Mouse (Mus musculus): ENCODE data around the gene Stc2.
A peak's percentile ranks its signal among the peaks of the same experiment; 100 is the strongest.

The Stc2 gene

DNA sequence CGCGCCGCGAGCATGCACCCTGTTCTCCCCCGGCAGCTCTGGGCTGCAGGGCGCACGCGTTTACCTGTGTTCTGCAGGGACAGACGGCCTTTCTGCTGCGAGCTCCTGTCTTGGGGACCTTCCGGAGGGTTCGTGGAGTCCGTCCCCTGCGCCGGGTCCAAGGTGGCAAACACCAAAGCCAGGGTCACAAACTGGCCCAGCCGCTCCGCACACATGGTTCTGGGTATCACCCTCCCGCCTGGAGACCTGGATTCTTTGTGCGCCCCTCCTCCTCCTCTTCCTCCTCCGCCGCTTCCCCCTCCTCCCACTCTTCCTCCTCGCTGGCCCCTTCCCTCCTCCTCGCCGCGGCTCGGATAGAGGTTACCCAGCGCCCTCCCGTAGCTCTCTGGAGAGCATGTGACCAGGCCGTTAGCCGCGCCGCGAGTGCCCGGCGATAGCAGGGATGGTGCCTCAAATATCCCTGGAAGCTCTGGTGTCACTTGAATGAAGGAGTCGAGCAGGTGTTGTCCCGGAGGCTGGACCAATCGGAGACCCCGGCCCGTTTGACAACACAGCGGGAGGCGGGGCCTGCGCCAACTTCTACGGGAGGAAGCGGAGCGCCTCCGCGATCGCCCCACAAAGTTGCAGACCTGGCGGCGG, at the start of gene Stc2:
Gene Stc2 (minus strand): TSS at position 427 of the 639 bp plus-strand sequence.
- peak; percentile 46 for DNase-seq (ENCODE audit: low read depth)

- DNase-seq (ENCODE audit: low read depth), result no peak
Measured at GRCm38 (mm10) chr11:31417071-31417470, 47.2 kb upstream of the Stc2 start.

DNA sequence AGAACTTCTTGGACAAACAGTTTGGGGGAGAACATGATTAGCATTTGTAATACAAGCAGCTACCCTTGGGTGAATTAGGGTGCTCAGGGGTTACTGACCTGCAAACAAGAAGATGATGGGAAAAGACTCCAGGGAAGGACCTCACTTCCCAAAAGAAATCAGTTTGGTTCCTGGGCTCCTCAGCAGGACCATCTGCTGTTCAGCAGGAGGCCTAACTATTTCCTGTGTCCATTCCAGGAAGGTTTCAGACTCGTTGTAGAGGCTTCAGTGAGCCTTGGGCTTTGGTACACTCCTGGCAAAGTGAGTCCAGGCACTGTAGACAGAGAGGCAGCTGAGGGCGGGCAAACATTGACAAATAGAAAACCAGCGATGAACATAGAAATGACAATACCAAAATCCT, 42.5 kb upstream of the Stc2 start:
- DNase-seq (ENCODE audit: low read depth), result no peak

DNA sequence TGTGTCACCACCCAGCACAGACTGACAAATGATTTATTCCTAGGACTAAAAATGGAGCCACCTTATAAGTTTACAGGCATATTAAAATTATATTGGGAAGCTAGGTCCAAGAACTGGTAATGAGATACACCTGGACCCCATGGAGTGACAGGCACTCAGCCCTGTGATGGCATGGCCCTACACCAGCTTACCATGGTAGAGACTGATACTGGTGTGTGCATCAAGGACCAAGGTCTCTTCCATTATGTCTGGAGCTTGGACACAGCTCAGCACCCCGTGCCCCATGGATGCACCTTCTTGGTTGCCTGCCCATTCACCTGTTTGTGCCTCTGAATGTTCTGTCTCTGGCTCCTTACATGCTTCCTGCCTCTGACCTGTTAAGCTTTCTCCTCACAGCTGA, 36.9 kb upstream of the Stc2 start:
- DNase-seq (ENCODE audit: low read depth), result no peak

DNA sequence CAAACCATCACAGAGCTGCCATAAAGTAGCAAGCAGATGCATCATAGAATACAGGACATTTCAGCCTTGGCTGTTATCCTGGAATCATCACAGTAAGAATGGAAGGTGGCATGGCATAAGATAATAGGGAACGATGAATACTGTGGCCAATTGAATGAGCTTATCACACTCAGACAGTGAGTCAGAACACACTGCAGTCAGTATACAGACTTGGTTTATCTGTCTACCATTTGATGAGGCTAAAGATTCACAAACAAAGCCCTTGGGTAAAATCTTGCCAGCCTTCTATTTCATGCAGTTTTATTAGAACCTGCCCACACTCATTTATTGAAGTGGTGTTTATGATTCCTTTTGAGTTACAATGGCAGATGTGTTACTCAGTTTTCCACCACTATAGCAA, 33.2 kb upstream of the Stc2 start:
- DNase-seq (ENCODE audit: low read depth), result no peak

DNA sequence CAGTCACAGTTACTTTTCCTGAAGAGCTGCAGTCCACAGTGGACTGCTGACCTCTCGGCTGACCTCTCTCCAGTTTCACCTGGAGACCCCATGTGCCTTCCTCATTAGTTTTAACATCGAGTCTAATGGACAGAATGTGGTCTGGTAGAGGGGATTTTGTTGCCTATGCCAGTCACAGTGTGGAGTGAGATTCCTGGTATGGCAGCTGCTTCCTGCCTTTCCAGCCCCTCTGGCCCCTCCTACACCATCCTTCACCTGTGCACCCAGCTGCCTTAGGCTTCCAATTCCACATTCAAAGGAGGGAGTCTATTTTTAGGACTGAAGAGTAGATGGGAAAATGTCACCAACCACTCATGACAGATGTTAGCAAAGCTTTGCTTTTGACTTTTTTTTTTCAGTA, 28.7 kb upstream of the Stc2 start:
- no peak for DNase-seq (ENCODE audit: low read depth)

DNA sequence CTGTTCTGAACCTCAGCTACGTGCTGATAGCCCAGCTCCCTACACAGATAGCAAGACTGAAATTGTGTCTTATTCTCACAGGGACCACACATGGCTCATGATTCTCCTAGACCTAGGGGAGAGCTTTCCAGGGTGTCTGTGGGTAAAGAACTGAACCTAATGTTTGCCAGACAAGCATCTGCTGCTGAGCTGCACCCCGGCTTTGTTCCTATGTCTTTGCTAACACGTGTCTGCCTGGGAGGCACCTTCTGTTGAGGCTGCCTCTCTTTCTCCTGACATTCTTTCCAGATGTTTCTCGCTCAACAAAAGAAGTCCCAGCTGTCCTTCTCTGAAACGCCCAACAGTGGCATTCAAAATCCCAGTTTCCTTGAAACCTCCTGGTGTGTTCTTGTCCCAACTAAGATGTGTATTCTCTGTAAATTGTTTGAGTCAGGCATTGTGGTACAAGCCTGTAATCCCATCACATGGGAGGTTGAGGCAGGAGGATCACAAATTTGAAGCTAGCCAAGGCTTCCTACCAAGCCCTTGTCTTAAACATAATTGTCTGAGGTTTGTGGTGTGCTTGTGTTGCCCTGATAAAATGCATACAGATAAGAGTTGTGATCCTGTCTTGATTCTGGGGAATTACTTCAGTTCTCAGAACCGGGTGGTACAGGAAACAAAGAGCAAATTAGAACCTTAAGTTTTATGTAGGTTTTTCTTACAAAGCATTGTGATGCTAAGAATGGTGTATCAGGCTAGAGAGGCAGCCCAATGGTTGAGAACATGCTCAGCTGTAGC, 27.0 kb upstream of the Stc2 start:
- no peak for DNase-seq (ENCODE audit: low read depth)

GRCm38 (mm10) chr11:31394026-31394425, 24.2 kb upstream of the Stc2 start:
- no peak for DNase-seq (ENCODE audit: low read depth)

GRCm38 (mm10) chr11:31392340-31392739, 22.5 kb upstream of the Stc2 start:
- DNase-seq (ENCODE audit: low read depth), result no peak

GRCm38 (mm10) chr11:31388890-31389289, 19.0 kb upstream of the Stc2 start:
- no peak for DNase-seq (ENCODE audit: low read depth)

DNA sequence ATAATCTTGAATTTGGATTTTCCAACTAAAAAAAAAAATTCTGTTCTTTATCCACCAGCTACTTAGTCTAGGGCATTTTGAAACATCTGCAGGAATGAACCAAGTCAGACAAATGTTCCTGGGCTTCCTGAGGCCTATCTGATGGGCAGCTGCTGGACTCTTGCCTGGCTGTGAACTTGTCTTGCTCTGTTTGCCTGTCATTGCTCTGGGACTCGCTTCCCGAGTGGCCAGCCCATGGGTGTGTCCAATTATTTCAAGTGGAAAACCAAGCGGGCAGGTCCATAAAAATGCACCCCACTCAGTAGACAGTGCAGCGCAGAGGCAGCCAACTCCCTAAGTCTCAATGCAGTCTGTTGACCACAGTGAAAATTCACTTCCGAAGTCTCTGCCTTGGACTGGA, 17.7 kb upstream of the Stc2 start:
- no peak for DNase-seq (ENCODE audit: low read depth)

DNA sequence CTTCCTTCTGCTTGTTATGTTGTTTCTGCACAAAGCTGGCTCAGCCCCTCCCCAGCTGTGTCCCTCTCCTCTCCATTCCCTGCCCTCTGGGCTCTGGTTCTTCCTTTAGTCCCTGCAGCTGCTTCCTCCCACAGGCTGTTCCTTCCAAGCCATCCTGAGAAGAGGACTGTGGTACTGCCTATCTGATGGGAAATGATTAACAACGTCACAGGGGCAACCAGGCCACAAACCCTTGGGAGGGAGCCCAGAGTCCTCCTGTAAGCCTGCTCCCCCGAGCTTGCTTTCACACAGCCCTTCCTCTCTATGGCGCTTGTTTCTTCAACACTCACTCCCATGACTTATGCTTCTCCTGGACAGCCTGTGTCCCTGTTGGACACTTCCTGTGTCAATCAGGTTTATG, 16.7 kb upstream of the Stc2 start:
- DNase-seq (ENCODE audit: low read depth), result no peak

- no peak for DNase-seq (ENCODE audit: low read depth)
Measured at GRCm38 (mm10) chr11:31383968-31384367, 14.1 kb upstream of the Stc2 start.

- no peak for DNase-seq (ENCODE audit: low read depth)
Measured at GRCm38 (mm10) chr11:31382145-31382544, 12.3 kb upstream of the Stc2 start.

GRCm38 (mm10) chr11:31373438-31373837, 3.6 kb upstream of the Stc2 start:
- peak; percentile 67 for DNase-seq (ENCODE audit: low read depth)

- no peak for DNase-seq (ENCODE audit: low read depth)
Measured at GRCm38 (mm10) chr11:31372206-31372605, 2.3 kb upstream of the Stc2 start.

DNA sequence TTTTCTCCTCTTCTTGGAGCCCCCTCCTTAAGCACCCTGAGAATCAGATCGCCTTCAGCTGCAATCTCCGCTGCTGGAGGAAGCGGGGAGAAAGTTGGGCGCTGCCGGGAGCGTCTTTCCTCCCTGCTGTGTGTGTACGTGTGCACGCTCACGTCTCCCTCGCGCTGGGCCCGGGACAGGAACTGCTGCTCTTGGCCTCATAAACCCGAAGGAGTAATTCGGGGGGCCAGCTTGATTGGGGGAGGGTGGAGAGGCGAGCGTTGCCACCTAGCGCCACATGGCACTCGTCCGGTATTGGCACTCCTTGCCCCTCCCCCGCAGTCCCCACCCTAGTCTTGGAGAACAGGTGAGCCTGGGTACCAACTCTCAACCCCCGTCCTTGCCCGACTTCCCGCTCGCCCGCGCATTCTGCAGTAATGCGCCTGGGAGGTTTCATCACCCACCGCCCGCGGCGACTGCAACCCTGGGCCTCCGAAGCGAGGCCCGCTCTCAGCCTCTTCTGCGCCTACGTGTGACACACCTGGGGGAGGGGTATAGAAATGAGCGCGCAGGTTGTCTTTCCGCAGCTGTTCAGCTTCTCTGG, 1.5 kb upstream of the Stc2 start:
- DNase-seq (ENCODE audit: low read depth), result peak; percentile 21

DNA sequence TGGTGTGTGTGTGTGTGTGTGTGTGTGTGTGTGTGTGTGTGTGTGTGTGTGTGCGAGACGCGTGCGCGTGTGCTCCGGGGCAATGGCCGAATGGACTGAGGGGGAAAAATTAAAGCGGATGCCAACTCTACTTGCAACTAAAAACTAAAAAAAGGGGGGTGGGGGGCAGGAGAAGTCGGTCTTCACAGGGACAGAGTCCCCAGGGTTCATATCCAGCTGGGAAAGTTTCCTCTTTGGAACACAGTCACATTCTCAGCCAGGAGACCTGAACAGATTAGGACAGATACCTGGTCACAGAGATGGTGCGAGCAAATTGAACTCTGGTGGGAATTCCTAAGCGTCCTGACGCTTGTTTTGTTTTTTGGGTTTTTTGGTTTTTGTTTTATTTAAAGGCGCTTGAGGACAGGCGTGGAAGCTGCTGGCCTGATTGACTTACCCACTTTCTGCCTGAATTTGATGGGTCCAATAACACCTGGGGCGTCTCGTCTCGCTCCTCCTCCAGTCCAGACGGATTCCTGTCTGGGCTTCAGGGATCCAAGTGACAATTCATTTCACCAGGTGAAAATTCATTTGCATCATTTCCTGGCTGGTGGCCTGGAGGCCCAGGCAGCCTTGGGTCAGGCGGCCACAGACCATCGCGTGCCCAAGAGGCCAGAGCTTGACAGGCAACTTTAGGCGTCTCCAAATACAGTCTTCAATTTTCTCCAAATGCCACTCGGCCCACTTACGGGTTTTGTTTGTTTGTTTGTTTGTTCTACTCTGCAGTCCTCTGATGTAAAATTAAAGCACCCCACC, 759 bp upstream of the Stc2 start:
- peak; percentile 1 for DNase-seq (ENCODE audit: low read depth)

GRCm38 (mm10) chr11:31368965-31369647, 768 bp downstream of the Stc2 start:
- peak; percentile 7 for DNase-seq (ENCODE audit: low read depth)

DNA sequence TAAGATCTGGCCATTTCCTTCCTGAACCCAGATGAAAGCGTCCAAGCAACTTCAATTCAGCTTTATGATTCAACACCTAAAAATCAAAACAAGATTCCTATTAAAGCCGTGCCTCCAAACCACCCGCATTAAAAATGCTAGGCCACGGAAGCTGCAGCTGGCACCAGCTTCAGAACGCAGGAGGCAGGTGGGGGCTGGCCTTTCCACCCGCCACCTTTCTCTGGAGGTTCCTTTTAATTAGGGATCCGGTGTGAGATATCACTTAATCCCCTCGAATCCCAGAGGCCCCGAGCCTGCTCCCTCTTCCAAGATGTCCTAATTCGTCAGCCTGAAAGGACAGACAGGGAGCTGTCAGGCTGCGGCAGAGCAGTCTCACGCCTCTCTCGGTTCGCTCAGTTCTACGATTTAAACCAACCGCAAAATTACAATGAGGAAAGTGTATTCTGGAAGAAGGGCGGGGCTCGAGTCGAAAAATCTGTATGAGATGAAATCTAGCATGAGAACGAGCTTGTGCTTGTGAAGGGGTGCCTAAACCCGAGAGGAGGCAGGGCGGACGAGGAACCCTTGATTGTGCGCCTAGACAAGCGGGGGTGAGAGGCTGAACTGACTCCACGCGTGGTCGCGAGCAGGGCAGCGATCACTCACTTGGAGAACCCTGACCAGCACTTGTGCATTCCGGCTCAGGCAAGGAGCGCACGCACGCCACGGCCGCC, 1.5 kb downstream of the Stc2 start:
- DNase-seq (ENCODE audit: low read depth), result peak; percentile 14

DNA sequence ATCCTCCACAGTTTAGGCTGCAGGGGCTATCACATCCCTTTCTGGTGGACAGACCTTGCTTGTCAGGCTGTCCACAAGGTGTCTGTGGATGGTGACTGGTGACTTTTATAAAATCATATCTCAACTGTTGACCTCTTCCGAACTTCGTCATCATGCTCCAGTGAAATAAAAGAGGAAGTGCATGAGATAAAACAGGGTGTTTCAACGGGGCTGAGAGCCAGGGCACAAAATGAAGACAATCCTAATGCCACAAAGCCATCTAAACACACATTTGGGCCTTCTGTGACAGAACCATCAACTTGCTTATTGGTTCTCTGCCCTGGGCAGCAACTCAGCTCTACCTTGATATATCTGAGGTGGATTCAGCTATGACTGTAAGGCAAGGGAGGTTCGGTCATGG, 3.0 kb downstream of the Stc2 start:
- no peak for DNase-seq (ENCODE audit: low read depth)
